Mouse (Mus musculus): ENCODE measurements at regions not wholly inside any gene's neighbourhood (a gene's known extent, or its start where the extent isn't known, plus 50 kb on each side); places are given as distances from the start of the nearest gene placed in this dataset.

DNA sequence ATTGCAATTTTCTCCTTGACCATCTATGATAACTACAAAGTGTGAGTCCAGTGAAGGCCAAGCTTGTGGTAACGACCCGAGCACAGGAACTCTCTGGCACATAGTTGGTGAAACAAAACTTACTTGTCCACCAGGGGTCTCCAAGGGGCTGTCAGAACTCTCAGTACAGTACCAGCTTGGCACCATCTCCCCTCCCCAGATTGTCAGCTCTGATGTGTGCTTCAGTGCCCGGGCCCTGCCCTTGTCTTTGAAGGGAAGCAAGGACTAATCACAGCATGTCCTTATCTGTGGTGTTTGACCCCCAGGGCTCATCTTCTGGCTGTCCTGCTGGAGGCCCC is 273.9 kb downstream of the Nuak1 start:
- DNase-seq (ENCODE audit: low spot score in 2 of 2): no peak

DNA sequence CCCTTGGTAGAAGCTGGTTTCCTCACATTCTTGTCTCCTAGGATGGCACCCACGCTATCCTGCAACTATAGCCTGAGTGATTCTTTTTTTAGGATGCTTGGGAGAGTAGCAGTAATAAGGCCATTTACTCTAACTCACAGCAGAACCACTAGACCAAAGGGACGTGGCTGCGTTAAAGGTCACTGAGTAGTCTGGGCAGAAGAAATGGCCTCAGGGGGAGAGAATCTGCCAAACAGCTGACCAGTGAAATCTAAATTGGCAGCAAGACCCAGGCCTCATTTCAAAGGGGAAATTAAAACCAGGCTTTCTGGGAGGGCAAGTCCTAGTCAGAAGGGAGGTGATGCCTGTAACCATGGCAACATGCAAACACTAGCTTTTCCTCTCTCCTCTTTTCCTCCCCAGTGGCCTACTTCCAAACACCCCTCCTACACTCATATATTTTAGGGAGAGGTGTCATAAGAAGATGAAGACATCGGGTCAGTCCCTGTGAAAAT is 267.5 kb downstream of the Nuak1 start:
- DNase-seq (ENCODE audit: low spot score in 2 of 2): no peak

DNA sequence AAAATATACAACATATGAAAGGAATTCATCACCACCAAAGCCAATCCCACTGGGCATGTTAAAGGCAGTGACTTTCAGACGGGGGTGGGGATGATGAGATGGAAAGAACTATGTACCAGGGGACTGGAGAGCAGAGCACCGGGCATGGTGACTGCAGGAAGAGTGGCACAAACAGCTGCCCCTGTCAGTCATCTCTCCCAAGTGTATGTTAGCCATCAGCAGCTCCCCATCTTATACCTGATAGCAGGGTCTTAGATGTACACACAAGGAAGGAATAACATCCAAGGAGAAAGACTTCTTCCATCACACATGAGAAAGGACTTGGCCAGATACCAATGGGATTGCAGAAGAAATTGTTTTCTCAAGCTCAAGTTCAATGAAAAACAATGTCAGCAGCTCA is 257.2 kb downstream of the Nuak1 start:
- DNase-seq (ENCODE audit: low spot score in 2 of 2): no peak

DNA sequence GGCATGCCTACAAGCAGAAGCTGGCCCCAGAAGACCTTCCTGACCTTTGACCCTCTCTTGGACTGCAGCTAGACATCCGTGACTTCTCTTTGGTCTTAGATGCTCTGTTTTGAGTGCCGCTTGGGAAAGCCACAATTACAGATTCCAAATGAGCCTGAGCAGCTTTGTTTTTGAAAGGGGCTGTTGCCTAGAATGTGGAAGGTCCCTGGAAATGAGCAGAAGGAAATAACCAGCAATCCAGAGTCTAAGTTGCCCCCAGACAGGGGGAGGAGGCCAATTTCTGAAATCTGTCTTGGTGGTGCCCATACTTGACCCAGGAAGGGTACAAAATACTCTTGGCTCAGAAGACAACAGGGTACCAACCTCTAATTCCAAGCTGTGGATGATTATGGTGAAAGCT is 253.9 kb downstream of the Nuak1 start:
- no peak for DNase-seq (ENCODE audit: low spot score in 2 of 2)

DNA sequence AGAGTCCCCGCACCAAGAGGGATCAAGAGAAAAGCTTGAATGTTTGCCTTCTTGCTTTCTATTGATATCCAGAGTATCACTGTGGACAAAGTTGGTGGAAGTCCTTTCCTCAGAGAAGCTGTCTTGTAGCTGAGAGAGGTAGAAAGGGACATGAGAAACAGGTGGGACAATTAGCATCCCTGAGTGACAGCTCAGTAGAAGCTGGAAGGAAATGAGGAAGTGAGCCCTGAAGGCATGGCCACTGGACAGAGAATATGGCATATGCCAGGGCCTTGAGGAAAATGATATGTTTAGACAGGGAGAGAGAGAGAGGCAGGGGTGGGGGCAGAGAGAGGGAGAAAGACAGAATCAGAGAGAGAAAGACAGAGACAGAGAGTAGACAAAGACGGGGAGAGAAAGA is 241.4 kb downstream of the Nuak1 start:
- no peak for DNase-seq (ENCODE audit: low spot score in 2 of 2)

DNA sequence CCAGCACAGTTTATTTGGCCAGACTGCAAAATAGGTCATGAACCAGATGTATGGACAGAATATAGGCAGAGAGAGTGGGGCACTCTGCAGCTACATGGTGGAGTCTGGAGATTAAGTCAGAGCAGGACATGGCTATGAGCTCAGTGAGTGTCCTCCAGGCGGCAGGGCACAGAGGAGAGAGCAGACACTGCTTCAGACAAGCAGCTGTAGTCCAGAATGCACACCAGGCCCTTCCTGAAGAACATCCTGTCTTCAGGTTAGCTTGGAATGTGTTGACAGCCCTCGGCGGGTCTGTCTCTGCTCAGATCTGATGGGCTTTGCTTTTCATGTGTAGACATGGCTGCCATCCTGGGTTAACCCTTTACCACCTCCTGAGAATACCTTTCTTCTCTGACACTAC is 238.6 kb downstream of the Nuak1 start:
- DNase-seq (ENCODE audit: low spot score in 2 of 2): no peak

DNA sequence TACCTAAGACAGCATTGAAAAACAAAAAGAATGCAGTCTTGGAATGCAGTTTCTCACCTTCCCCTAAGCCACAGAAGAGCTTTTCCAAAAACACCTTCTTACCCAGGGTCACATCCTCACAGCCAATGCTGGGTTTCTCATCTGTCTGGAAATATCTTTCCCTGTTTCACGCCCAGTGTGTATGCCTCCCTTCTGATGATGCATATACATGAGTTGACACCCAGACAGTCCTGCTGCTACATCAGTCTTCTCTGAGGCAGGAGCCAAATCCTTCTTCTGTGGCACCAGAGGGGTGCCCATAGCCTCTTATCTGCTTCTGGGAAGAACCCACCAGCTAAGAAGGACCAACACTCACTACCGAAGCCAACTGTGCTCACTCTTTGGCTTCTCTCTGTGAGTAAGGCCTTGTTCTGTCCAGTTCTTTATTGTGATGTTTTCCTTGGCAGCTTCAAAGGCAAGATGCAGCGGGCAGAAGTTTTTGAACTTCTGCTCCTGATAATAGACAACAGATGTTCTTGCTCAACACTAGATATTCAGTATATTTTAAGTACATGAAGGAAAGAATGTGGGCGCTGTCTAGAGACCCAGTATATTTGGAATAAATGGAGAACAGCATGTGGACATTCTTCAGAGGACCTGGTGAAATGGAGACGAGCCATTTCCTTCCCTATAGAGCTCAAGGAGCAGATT is 228.2 kb downstream of the Nuak1 start:
- DNase-seq (ENCODE audit: low spot score in 2 of 2): no peak

DNA sequence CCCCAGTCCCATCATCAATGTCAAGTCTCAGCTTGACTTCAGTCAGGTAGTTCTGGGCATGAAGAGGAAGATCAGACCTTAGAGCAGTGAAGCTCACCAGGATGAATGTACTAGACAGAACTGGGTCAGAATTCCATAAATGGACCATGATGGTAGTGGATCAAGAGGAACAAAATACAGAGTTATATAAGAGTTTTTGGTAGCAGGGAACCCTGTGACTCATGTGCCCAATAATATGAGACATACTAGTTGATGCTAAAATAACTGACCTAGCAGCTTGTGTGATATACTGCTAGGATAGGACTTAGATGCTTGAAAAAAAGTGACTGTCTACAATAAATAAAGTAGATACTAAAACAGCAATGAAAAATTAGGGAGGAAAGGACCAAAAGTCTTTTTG is 225.6 kb downstream of the Nuak1 start:
- no peak for DNase-seq (ENCODE audit: low spot score in 2 of 2)

DNA sequence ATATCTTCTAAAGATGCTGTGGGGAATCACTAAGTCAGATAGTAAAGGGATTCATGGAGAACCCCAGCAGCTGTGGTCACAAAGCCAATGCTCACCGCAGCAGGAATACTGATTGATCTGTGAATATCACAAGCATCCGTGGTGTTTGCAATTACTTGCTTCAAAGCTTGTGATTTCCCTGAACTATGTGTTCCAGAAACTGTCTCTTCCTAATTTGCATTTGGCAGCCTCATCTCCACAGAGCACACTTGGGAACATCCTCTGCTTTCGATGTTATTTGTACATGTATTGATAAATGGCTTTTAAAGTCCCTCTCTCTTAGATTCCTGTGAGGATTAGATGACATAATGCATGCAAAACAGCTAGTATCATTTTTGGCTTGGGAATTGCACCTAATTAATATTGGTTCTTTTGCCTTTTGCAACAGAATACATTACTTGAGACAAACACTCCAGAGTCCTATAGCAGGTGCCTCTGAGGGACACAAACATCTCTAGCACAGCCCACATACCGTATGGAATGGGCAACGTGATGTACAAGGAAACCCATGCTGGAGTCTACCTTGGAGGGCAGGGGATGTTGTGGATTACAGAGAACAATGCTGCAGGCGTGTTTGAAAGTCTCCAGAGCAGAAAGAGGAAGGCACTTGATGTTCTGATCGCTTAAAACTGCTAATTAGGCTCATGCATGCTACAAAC is 211.0 kb downstream of the Nuak1 start:
- no peak for DNase-seq (ENCODE audit: low spot score in 2 of 2)

DNA sequence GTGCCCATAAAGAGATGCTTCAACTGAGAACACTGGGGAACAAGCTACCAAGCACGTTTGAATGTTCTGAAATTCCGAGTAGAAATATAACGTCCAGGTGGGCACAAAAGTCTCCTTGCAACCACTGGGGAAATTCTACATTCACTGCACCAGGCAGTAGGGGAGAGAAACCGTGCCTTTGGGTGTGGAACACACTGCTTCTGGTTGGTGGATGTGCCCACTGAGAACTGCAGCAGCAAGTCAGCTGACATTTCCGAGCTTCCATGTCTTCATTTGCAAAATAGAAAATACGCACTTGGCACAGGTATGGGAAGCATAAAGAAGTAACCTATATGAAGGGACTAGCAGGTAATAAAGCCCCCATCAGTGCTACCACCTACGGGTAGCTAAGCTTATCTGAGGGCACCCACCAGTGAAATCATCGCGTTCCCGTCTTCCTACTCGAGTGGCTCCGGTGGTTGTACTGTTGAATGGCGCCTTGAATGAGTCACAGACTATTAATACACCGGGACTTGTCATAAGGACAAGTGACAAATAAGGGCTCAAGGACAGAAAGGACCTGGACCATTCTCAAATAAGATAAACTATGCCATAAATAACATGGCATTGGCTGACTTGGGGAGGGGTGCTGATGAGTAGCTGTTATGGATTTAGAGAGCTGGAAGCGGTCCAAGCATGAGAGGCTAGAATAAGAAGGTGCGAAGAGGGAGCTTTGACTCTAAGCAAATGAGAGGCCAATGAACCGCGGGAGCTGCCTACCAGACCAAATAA is 210.2 kb downstream of the Nuak1 start:
- peak in 1 of 2 experiments; percentile 19 for DNase-seq (ENCODE audit: low spot score in 2 of 2)

DNA sequence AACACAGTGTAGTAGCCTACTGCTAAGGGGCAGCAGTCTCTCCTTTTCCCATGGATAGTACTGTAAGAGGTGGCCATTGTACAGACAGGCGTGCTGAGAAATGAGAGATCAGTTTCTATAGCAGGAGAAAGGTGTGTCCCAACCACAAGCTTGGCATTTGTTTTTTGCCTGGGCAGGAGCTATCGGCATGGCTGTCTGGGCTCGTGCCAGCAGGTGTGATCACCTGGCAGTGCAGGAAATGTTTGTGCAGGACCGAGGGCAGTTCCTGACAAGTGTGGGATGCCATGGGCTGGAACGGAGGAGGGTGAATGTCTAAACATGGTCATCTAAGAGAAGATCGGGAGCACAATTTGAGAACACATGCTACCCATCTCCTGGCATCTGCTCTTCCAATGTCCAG is 205.4 kb downstream of the Nuak1 start:
- DNase-seq (ENCODE audit: low spot score in 2 of 2): no peak

DNA sequence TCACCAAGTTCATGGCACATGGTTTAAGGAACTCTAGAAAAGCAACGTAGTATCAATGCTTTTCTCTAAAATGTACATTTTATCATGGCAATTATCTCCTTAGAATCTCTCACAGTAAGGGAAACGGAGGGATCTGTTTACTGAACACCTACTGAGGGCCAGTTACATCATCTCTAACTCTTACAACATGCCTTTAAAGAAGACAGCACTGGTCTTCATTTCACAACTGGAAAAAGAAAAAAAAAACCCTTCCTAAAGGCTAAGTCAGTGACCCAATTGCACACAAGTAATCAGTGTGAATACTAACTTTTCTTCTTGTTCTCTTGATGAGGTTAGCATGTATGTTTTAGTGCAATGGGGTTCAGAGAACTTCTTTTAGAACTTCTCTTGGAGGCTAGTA is 204.2 kb downstream of the Nuak1 start:
- DNase-seq (ENCODE audit: low spot score in 2 of 2): no peak

DNA sequence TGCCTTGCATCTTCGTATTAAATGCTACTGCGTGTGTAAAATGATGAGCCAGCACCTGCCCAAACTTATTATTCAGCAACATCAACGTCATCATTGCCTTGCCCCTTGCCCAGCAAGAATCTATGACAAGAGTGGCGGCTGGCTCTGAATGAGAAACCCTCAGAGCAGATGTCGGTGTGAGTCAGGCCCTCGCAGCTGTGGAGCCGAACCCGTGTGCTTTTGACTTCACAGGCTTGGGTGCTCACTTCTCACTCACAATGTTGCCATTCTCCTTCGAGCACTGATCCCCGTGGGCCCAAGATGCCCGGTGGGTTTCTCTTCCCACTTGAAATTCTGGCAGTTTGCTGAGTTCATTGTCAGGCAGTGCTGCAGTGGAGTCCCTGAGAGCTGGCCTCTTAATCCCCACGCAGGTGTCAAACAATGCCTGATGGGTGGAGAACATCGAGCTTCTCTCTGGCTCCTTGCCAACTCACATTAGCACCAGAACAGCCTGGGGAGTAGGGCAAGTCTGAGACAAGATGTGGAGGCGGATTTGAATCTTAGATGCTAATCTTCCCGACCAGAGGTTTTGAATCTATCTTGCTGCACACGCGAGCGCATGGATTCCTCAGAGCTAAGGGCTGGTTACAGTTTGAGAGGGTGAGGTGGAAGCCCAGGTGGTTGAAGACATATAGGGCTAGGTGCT is 202.0 kb downstream of the Nuak1 start:
- no peak for DNase-seq (ENCODE audit: low spot score in 2 of 2)

DNA sequence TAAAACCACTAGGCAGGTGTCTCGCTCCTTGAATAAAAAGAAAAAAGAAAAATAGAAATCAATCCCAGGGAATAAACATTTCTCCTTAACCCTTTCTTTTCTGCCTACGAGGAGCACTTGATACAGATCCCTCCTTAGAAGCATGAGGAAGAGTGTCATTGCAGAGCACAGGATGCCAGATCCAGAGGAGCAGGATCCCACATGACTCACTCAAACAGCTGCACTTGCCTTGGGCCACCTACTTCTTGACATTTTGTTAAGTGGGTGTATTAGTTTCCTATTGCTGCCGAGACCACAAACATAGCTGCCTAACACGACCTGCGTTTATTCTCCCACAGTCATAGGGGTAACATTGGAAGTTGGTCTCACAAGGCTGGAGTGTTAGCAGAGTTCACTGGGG is 197.1 kb downstream of the Nuak1 start:
- DNase-seq (ENCODE audit: low spot score in 2 of 2): no peak

DNA sequence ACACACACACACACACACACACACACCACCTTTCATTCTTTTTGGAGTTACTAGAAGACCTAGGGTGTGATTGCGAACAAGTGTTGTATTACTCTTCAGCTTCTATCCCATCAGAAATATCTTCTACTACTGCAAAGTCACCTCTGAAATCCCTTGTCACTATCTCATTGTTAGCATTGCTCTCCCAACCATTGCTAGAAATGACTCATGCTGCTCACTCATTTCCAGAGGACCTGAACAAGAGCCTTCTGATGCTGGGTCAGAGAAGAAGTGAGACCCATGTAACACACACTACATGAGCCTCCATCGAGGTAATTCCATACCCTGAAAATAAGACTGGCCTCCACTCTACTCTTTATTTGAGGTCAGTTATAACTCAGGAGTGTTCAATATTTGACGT is 191.1 kb downstream of the Nuak1 start:
- DNase-seq (ENCODE audit: low spot score in 2 of 2): no peak

DNA sequence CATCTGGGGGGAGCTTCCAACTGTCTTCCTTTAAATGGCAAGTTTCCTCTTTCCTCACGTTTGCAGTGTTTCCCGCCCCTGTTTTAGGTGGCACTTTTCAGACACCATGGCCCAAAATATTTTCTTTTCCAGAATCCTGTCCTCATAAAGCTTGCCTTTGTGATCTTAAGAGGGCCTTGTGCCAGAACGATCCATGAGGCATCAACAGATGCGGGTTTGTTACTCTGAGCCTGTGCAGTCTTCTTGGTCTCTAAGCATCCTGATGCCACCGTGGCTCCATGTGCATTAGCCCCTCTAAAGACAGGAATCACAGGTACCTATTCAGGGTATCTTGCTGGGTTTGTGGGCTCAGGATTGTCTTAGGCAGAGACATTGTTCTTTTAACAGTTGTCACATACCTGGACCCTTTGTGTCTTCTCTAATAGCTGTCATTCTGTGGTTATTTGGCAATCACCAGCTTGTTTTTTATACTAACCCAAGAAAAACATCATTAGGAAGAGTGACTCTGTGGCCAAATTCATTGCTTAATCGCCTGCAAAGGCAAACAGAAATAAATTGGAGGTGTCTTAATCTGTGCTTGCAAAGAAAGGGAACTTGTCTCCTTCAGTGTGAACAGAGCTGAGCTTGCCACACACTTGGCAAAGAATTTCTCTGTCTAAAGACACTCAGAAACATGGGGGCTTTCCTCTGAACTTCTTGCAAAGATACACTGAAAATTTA is 179.3 kb downstream of the Nuak1 start:
- no peak for DNase-seq (ENCODE audit: low spot score in 2 of 2)

DNA sequence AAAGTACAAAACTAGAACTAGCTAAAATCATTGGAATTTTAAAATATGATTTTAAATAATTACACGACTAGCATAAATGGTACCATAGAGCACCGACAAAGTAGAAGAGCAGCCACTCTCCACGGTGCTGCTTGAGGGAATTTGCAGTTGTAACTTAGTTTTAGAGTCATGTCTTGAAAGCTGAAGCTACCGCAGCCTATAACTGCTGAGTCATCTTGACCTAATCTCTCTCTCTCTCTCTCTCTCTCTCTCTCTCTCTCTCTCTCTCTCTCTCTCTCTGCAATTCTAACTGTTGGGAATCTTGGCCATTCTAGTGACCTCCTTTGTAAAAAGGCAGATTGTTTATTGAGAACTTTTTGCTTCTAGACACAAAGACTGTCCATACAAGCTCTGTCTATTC is 177.5 kb downstream of the Nuak1 start:
- no peak for DNase-seq (ENCODE audit: low spot score in 2 of 2)

DNA sequence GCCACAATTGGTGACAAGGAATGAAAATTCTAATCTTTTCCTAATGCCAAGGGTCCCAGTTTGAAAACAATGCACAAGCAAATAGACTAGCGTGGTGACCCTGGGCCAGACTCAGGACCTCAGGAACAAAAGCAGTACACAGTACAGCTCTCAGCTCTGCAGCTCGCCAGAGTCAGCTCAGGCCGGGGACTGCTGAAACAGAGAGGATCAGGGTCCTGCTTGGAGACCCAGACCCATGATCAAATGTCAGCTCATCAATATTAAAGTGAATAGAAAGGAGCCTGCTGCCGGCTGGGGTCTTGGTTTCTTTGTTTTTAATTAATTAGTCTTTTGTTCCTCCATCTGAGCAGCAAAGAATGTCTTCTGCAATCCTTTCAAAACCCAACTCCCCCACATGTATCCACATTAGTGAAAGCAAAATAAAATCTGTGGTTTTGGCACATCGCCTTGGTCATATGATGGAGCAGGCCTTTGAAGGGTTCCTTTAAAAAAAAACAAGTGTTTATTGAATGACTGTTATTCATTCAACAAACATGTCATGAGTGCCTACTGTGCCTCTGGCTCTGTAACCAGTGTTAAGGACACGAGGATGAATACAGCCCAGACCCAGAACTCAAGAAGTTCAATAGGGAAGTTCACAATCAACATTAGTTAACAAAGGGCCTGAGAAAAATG is 154.4 kb downstream of the Nuak1 start:
- DNase-seq (ENCODE audit: low spot score in 2 of 2): no peak

DNA sequence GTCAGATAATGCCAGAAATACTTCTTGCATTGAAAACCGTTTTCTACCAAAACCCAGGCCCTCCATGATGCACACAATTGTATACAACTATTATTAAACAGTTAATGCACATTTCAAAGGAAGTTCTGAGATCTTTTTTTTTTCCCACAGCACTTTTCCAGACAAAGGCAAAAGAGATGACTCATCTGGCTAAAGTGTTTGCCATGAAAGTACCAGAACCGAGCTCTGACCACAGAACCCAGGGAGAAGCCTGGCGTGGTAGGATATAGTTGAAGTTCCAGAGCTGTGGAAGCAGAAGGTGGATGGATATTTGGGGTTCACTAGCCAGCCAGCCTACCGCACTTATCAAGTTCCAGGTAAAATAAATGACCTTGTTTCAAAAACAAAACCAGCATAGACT is 146.0 kb downstream of the Nuak1 start:
- no peak for DNase-seq (ENCODE audit: low spot score in 2 of 2)

DNA sequence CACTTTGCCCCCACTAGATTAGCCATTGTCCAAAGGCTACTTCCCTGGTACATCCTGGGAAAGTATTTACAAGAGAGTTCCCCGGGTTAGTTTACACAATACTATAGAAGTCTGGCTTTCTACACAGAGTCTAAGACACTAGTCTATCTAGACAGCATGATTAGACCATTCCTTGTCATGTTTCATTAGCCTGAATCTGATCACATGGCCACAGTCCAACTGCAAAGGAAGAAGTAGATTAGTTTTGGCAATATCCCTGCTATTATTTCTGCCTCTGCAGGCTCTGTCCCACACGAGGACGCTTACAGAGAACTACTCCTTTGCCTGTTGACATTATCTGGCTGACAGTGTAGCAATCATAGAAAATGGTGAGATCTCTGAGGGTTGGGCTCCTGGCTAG is 144.2 kb downstream of the Nuak1 start:
- no peak for DNase-seq (ENCODE audit: low spot score in 2 of 2)

DNA sequence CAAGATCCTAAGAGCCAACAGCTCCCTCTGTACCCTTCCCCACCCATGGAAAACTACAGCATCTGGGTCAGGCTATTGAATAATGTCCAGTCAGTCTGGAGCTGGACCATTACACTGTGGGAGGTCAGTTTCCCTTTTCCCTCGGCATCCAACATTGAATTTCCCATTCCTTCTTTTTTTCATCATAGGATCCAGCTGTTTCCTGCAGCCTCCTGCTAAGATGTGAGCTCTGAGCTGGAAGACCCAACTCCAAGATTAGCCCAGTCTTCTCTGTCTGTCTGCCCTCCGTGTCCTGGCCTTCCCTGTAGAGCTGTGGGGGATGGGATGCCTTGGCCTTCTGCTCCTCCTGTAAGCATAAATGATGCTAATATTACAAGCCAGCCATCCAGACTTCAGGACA is 138.8 kb downstream of the Nuak1 start:
- no peak for DNase-seq (ENCODE audit: low spot score in 2 of 2)
